Mouse (Mus musculus) fat pad, adult 2 months (tissue): ENCODE measurements at regions not wholly inside any gene's neighbourhood (a gene's known extent, or its start where the extent isn't known, plus 50 kb on each side); places are given as distances from the start of the nearest gene placed in this dataset.

Source experiments
- DNase-seq: peaks from one replicate; pipeline ENCODE4 v3.0.0-alpha.2; 2011; ENCODE audit warnings: low read depth, low spot score; ENCODE audit errors: extremely low read depth

DNA sequence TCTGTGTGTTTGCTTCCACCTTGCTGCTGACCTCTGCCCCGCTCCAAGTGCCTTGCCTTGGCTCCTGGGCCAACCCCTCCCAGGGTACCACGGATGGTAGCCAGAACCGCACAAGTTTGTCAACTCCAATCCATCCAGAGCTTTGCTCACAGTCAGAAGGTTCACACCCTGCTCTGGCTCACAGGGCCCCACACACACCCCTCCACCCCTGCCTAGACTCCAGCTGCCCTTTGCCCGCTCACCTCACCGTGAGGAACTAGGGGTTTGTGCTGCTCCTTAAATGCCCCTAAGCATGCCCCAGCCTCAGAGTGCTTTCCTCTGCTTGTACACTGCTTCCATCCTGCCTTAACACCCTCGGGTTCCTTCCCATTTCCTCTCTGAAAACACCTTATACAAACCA, 117.5 kb upstream of the Lhx5 start:
- no peak for DNase-seq

DNA sequence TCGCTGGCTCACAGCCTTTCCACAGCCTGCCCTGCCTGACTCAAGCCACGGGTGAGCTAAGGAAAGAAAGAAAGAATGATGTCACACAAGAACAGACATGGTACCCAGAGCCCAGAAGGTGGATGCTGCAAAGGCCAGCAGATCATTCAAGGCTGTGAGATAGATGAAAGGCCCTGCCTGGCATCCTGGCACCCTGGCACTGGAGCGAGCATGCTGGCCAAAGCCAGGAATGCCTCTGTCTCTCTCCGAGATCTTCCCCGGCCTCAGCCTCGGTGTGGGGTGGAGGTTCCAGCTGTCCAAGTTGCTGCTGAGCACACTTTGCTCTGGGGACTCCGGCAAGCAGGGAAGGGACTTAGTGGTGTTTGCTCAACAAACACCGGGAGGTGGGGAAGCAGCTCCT, 116.4 kb upstream of the Lhx5 start:
- no peak for DNase-seq

DNA sequence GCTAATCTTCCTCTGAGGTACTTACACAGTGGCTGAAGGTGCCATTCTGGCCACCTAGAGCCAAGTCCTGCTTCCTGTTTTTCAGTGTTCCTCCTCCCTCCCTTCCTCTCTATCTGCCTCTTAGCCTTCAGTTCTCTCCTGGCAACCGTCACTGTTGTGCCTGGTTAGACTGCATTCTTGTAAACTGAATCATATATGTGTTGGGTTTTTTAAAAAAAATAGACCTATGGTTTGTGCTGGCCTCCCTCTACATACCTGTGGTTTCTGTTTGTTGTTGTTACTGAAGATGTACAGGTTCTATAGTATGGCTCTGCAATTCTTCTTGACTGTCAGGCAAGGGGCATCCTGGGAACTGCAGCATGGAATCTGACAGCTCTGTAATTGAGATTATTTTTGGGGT, 112.5 kb upstream of the Lhx5 start:
- no peak for DNase-seq

DNA sequence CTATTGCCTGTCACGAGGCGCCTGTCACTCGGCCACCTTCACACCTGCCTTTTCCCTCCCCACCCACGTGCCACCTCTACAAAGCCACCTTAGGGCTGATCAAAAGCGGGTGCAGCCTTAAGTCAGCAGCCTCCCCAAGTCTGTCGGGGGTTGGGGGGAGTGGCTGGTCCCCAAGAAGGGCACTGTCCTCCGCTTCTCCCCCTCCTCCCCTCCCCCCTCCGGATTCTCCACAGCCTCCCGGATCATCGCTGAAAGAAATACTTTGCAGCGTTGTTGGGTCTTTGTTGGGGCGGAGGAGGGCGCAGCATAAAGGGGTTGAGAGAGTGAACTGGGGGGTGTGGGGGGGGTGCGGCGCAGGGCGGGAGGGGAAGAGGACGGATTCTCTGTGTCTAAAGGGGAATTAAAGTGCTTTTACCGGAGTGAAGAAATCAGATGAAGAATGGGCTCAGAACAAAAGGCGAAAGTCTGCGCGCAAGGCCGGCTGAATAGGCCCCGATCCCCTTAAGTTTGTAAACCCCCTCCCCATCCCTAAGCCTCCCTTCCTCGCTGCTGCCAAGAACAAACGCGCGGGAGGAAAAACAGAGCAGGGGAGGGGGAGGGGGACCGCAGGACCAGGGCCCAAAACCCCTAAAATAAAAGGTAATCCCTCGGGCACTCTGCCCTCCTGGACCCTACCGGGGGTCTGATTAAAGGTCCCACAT, 109.3 kb upstream of the Lhx5 start:
- DNase-seq = no peak

DNA sequence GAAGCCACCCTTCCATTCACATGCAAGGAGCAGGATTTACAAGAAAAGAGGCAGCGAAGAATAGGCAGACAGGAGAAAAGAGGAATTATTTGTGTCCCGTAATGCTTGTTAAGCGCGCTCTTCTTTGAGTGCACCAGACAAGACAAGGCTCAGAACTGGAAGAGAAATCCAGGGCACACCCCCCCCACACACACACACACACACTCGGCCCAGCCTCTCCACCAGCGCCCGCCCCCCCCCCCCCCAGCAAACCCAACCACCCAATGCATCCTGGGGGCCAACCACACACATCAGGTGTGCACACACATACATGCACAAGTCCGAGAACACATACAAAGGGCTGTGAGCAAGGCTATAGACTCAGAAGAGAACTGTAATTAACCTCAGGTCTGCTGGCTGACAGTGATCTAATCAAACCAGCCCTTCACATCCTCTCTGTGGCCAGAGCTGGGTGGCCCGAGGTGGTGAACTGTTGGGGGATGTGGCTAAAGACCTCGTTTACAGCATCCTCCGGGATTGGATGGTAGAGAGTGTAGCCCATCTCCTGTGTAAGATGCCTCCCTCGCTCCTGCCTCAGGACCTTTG, 108.7 kb upstream of the Lhx5 start:
- no peak for DNase-seq

DNA sequence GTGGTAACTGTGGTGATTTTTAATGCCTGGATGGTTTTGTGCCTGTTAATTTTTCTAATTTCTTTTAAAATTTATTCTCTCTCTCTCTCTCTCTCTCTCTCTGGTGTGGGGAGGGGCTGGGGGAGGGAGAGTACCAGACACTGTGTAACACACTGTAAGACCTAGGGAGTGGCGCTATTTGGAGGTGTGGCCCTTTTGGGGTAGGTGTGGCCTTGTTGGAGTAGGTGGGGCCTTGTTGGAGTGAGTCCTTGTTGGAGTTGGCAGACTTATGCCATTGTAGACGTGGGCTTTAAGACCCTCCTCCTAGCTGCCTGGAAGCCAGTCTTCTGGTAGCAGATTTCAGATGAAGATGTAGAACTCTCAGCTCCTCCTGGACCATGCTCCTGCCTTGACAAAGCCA, 107.4 kb upstream of the Lhx5 start:
- DNase-seq = no peak

DNA sequence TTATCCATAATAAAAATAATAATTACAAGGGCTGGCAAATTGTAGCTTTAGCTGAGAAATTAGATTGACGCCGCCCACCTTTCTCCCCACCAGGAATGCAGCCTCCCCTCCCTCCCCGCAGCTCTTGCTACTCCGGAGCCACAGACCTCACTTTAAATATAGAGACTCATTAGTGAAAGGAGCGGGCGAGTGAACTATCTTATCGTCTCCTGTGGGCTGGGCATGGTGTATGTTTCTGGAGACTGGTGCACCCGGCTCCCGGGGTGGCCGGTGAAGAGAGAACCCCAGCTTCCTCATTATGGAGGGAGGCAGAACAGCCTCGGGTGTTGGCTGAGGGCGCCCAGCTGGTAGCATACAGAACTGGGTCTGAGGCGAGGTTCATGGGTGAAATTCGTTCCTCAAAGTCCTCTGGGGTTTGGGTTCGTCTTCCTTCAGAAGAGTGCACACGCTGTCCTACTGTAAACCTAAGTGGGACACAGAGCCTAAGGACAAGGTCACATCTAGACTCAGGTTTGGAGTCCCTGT, 106.1 kb upstream of the Lhx5 start:
- no peak for DNase-seq

DNA sequence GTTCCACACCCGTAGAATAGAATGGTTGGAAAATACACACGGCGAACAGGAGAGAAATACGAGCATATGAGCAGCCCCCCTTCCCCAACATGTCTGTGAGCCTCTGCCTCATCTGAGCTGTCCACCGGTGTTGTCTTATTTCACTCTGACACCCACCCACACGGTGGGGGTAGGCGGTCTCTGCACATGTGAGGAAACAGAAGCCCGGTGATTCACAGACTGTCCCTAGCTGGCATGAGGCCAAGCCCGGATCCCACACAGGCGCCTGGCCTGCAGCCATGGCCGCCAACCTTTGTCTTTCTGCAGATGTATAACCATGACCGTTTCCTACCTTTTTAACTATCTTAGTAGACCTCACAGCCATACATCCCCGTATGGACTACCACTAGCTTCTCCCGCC, 99.5 kb upstream of the Lhx5 start:
- DNase-seq = no peak

DNA sequence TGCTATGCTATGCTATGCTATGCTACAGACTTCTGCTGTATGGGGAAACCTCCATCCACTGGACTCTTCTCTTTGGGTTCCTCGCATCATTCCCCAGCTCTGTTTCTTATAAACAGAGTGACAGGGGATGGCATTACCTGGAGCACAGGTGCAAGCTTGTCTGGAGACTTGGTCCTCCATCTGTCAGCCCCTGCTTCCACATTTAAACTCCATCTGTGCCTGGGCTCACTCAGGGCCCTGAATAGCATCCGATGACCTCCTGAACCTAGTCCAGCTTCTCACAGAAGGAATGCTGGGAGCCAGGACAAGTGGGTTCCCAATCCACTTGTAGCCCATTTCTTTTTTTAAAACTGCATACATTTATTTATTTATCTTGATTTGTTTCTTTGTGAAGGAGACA, 92.3 kb upstream of the Lhx5 start:
- no peak for DNase-seq

DNA sequence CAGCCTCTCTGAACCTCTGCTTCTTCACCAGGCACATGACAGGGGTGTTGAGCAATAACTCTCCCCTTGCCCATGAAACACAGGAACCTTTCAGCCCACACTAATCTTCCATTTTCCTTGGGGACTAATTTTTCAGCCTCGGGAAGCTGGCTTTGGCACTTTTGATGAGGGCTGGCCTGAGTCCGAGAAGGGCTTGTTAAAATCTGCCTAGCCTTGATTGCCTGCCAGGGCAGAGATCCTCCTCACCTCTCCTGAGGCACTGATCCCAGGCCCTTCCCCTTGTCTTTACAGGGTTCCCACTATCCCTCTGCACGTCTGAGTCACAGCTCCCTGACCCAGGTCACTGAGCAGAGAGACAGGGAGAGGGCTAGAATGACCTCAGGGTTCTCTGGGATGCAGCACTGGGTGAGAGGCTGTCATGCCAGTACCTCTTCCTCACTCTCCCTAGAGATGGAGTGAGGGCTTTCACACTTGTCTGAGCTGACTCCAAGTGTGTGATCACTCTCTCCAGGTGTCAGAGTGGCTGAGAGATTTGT, 90.7 kb upstream of the Lhx5 start:
- DNase-seq = peak; percentile 65

DNA sequence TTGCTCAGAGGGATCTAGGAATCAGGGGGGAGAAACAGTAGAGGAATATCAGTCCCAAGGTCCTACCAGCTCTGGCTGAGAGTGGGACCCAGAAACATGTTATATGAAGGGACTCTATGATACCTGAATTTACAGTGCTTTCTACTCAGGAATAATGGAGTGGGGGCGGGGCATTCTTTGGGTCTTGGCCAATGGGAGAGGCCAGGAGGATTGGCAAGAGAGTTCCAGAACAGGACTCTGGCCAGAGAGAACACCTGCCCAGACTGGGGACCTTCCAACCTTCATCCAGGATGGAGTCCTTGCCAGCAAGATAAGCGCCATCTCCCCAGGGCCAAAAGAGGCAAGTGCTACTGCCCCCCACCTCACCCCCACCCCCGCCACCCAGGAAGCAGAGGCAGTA, 81.0 kb upstream of the Lhx5 start:
- DNase-seq = no peak

DNA sequence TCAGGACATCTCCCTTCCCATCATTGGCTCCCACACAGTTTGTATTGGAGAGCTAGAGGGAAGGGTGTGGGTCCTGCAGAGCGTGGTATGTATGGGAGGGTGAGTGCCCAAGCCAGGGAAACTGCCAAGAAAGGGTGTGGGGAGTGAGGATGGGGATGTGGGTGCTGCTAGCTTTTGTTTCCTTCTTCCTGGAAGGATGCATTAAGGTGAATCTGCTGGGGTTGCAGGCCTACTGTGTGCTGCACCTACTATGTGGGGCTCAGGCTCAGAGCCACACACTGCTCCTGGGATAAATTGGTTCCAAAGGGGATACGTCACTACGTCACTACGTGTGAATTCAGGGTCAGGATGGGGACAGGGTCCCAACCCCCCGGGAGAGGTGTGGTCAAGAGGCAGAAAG, 79.7 kb upstream of the Lhx5 start:
- no peak for DNase-seq

DNA sequence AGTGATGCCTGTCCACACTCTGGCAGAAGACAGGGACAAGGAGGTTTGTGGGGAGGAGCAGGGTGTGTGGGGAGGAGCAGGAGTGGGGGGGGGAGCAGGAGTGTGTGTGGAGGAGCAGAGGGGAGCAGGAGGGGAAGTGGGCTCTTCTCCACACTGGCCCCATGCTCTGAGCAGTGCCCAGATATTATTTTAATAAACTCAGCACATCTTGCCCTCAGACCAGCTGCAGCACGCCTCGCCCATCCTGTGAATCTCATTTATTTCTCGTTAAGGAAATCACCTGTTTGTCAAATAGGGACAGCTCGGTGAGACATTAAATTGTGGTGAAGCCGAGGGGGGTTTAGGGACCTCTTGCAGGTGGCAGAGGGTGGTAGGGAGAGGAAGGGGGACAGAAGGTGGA, 77.8 kb upstream of the Lhx5 start:
- no peak for DNase-seq

DNA sequence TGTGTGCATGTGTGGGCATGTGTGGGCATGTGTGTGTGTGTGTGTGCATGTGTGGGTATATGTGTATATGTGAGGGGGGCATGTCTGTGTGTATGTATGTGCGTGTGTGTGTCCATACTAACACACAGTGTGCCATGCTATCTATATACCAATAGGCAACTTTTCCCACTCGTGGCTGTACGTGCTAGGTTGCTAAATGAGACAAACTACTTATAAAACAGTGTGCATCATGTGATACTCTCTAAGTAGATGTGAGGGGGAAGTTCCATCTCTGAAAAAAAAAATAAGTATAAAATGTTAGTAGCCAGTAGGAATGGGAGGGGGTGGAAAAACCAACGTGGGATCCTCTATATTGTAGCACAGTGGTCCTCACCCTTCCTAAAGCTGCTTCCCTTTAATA, 74.5 kb upstream of the Lhx5 start:
- no peak for DNase-seq

DNA sequence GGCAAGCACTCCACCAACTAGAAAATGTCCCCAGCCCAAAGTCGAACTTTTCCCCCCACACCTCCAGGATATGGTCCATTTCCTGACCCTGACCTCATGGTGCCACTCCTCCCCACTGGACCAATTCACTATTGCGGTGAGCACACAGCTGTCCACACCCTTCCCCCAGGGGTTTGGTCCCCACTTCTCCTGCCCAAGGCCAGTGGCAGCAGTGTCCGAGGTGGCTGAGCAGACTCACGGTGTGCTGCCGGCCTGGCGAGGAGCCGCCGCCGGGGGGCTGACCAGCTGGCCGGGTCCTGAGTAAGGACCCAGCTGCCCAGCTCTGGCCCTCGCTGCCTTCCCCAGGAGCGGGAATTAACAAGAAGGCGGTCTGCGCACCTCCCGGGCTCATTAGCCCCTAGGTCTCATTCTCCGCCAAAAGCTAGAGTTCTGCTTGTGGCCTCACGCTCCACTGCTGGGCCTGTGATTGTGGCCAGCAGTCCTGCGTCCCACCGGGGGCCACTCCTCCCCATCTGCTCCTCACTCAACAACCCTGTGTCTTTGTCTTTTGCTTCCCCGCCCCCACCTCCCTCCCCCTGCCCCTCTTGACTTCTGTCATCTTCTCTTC, 73.3 kb upstream of the Lhx5 start:
- DNase-seq = no peak

DNA sequence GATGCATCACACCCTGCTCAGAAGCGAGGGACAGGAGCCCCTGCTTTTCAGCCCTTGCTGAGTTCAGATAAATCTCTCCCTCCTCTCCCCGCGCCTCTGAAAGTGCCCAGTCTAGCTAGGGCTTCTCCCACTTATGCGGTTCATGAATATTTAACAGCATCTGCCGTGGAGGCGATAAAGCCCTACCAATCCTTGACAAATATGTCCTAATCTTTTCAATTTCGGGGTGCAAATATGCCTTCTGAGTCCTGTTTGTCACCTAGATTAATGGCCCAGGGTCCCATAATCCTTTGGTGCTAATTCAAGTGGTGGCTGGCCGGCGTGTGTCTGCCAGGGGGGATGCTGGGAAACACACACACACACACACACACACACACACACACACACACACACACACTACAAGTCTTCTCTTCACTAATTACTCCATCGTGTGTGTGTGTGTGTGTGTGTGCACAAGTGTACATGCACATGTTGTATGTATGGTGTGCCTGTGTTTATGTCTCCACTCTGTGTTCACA, 65.5 kb upstream of the Lhx5 start:
- DNase-seq = no peak

DNA sequence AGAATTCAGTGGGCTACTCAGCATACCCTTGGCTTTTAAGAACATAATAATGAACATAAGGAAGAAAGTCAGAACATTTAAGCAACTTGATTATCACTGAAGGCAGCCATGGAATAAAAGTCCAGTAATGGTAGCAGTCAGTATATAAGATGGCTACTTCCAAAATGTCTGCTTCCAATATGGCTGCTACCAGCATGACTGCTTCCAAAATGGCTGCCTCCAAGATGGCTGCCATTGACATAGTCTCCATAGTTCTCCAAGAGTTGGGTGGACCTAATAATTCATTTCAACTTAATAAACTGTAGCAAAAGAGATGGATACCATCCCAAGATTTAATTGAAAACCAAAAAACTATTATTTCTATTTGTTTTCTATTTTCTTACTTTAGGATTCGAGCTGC, 62.7 kb upstream of the Lhx5 start:
- no peak for DNase-seq

DNA sequence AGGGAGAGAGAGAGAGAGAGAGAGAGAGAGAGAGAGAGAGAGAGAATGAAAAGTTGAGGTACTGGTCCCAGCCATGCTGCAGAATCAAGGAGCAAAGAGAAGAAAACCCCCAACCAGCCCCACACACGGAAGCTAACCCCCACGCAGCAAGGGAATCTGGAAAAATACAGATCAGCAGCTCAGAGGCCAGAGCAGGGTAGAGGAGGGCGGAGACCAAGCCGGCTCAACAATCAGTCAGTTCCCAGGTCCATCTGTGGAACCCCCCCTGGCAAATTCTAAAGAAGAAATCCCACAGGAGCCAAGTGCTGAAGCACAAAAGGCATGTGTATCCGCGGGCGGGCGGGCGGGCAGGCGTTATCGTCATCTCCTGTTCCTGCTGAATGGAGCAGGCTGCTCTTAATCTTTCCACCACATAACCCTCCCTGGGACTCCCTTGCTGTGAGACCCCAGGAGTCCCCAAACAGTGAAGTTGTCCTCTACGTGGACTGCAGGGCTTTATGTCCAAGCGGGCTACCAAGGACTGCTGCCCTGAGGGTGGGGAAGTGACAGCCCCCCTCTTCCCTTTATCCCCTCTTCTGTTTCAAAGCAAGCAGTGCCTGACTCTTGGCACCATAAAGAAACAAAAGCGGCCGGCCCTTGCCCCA, 60.2 kb upstream of the Lhx5 start:
- no peak for DNase-seq

DNA sequence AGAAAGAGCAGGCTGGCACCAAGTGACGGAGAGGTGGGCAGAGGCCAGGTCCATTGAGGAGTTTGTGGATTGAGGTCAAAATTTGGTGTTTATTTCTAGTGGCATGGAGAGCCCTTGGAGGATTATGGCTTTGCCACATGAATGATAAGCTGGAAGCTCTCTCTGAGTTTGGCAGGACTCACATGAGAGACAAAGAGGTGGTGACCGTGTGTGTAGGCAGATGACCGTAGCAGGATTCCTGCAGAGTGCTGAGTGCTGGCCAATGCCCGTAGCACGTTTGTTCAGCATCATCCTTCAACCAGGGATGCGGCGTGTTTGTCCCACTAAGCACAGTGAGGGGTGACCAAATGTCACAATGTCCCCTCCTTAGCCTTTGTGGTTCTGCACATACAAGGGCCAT, 58.1 kb upstream of the Lhx5 start:
- DNase-seq = no peak
